Mouse (Mus musculus): ENCODE measurements around the gene Igdcc4.
"Not testable (repeated sequence)": the region's sequence is repeated elsewhere in the genome, so short reads cannot be mapped to it uniquely, and the experiment has no call there.

Gene Igdcc4

GRCm38 (mm10) chr9:65100991-65101685 lies at the start of gene Igdcc4:
Igdcc4 (plus strand) TSS chr9:65101486.
- peak in 1 of 2 experiments; percentile 26 for DNase-seq (ENCODE audit: low spot score in 2 of 2)

GRCm38 (mm10) chr9:65064251-65064650 lies 37.0 kb upstream of the Igdcc4 start:
- no peak for DNase-seq (ENCODE audit: low spot score in 2 of 2)

- no peak for DNase-seq (ENCODE audit: low spot score in 2 of 2)
Measured at GRCm38 (mm10) chr9:65070587-65070986, 30.7 kb upstream of the Igdcc4 start.

GRCm38 (mm10) chr9:65073555-65073954 lies 27.7 kb upstream of the Igdcc4 start:
- no peak for DNase-seq (ENCODE audit: low spot score in 2 of 2)

- DNase-seq (ENCODE audit: low spot score in 2 of 2) = no peak
Measured at GRCm38 (mm10) chr9:65074251-65074650, 27.0 kb upstream of the Igdcc4 start.

- no peak for DNase-seq (ENCODE audit: low spot score in 2 of 2)
Measured at GRCm38 (mm10) chr9:65074855-65075493, 26.3 kb upstream of the Igdcc4 start.

GRCm38 (mm10) chr9:65077536-65077935 lies 23.8 kb upstream of the Igdcc4 start:
- DNase-seq (ENCODE audit: low spot score in 2 of 2) = no peak

- DNase-seq (ENCODE audit: low spot score in 2 of 2) = not testable (repeated sequence)
Measured at GRCm38 (mm10) chr9:65080141-65080540, 21.1 kb upstream of the Igdcc4 start.

- DNase-seq (ENCODE audit: low spot score in 2 of 2) = no peak
Measured at GRCm38 (mm10) chr9:65083075-65083765, 18.1 kb upstream of the Igdcc4 start.

- DNase-seq (ENCODE audit: low spot score in 2 of 2) = no peak
Measured at GRCm38 (mm10) chr9:65084198-65084807, 17.0 kb upstream of the Igdcc4 start.

- no peak for DNase-seq (ENCODE audit: low spot score in 2 of 2)
Measured at GRCm38 (mm10) chr9:65085270-65085669, 16.0 kb upstream of the Igdcc4 start.

GRCm38 (mm10) chr9:65086801-65087200 lies 14.5 kb upstream of the Igdcc4 start:
- DNase-seq (ENCODE audit: low spot score in 2 of 2) = no peak

- no peak for DNase-seq (ENCODE audit: low spot score in 2 of 2)
Measured at GRCm38 (mm10) chr9:65087490-65087889, 13.8 kb upstream of the Igdcc4 start.

GRCm38 (mm10) chr9:65094237-65094636 lies 7.0 kb upstream of the Igdcc4 start:
- DNase-seq (ENCODE audit: low spot score in 2 of 2) = peak in 1 of 2 experiments; percentile 36

- peak in 1 of 2 experiments; percentile 23 for DNase-seq (ENCODE audit: low spot score in 2 of 2)
Measured at GRCm38 (mm10) chr9:65101686-65102376, 545 bp downstream of the Igdcc4 start.

- no peak for DNase-seq (ENCODE audit: low spot score in 2 of 2)
Measured at GRCm38 (mm10) chr9:65102377-65103172, 1.3 kb downstream of the Igdcc4 start.

GRCm38 (mm10) chr9:65103173-65103752 lies 2.0 kb downstream of the Igdcc4 start:
- DNase-seq (ENCODE audit: low spot score in 2 of 2) = no peak

- DNase-seq (ENCODE audit: low spot score in 2 of 2) = no peak
Measured at GRCm38 (mm10) chr9:65106821-65107220, 5.5 kb downstream of the Igdcc4 start.

GRCm38 (mm10) chr9:65107893-65108292 lies 6.6 kb downstream of the Igdcc4 start:
- DNase-seq (ENCODE audit: low spot score in 2 of 2) = no peak
